Mouse (Mus musculus) brain, embryonic 18.5 days (tissue): Measurements from ENCODE around the gene Sectm1a.
"Not testable (repeated sequence)": the region's sequence is repeated elsewhere in the genome, so short reads cannot be mapped to it uniquely, and the experiment has no call there.

ENCODE experiments used
- DNase-seq: peaks from one replicate; pipeline ENCODE4 v3.0.0-alpha.2; 2012; ENCODE audit warnings: low read depth, low spot score

The Sectm1a gene

DNA sequence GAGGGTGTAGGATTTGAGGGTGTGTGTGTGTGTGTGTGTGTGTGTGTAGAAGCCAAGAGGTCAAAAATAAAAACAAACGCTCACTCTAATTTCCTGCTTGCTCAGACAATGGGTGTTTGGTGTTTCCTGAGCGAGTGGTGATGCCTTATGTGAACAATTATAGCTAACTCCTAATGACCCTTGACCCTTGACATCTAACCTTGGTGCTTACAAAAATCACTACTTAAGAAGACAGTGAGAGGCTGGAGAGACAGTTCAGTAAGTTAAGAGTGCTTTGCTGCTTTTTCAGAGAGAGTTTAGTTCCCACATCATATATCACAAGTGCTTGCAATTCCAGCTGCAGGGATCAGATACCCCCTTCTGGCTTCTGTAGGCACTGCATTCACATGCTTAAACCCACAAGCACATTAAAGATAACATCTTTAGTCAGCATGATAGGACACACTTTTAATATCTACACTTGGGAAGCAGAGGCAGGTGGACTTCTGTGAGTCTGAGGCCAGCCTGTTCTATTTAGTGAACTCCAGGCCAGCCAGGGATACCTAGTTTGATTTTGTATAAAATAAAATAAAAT is 33.1 kb downstream of the Sectm1a start:
- DNase-seq = no peak

DNA sequence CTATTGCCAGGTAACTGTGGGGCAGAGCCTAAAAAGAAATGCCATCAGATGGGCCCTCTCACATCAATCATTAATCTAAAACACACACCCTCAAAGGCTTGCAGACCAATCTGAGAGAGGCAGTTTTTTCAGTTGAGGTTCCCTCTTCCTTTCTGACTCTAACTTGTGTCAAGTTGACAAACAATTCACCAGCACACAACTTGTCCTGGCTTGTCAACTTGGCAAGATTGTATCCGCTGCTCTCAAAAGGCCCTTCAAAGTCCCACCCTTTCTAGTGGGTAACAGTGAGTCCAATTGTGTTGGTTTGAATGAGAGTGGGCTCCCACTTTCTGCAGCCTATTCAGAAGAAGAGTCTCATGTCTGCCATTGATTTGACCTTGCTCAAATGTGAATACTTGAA is 35.7 kb downstream of the Sectm1a start:
- DNase-seq = no peak

DNA sequence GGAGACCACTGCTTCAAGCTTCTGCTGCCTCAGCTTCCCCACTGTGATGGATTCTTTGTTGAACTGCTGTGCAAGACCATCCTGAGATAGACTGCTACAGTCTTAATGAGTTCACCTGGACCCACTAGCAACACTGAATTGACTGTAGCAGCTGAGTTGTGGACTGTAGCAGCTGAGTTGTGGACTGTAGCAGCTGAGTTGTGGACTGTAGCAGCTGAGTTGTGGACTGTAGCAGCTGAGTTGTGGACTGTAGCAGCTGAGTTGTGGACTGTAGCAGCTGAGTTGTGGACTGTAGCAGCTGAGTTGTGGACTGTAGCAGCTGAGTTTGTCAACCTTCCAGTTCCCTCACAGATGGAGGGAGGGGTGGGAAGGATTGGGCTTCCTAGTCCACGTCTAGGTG is 38.0 kb downstream of the Sectm1a start:
- DNase-seq = not testable (repeated sequence)

DNA sequence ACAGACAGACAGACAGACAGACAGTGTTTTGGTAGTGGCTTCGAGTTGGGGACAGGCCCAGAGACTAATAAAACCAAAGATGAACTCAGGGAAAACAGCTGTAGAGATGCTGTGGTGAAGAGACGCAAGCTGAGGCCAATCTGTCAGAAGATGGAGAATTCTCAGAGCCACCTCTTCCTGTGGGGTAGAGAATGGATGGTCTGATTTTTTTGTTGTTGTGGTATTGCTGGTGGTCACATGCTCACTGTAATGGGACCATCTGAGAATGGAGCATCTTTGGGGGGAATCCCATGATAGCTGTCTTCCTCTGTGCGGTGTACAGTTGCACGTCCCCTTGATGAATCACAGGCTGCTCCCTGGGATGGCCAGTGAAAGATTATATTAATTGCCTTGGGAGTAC is 38.5 kb downstream of the Sectm1a start:
- no peak for DNase-seq

DNA sequence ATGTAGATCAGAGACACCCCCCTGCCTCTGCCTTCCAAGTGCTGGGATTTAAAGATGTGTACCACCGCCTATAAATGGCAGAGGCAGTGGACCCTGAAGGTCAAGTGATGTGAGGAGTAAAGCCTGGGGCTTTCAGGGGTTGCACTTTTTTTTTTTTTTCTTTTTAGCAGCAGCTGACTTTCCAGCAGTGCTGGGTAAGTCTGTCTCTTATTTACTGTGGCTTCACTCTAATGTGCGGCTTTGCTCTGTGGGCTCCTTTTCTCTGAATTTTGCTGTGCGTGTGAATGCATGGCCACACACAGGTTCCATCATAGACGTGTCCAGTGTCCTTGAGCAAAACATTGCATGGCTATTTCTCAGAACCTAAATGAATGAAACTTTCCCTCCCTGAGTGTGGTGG is 39.4 kb downstream of the Sectm1a start:
- DNase-seq = no peak

DNA sequence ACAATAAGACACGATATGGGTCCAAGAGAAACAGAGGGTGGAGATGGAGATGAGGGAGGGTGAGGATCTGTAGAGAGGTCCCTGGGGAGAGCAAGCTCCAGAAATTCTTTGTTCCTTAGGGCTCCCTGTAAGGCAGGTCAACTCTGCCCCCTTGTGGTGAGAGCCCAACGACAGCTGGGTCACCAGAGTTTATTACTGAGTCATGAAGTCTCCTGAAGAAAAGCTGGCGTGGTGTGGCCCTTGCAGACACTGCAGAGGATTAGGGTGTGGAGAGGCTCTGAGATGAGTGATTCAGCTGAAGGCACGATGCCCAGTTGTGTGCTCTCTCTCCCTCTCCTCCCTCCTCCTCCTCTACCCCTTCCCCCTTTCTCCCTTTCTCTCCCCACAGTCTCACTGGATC is 39.8 kb downstream of the Sectm1a start:
- DNase-seq = peak; percentile 8

DNA sequence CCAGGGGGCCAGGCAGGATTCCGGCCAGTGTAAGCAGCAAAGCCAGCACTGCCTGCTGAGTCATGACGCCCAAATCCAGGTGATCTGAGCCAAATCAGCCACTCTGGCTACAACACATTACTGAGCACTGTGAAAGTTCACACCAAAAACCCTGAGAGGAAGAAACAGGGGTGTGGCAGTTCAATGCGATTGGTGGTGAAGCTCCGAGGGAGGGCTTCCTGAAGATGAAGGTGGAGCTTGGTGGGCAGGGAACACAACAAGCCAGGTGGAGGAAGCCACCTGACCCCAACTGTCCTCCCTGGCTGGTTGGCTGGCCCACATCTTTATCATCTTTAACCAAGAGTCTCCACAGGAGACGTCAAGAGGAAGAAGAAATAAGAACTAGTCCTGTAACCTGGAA is 41.7 kb downstream of the Sectm1a start, which contains the start of gene Cd7:
TSS of gene Cd7 (minus strand) at position 117 of the 400 bp plus-strand sequence.
- DNase-seq = no peak

DNA sequence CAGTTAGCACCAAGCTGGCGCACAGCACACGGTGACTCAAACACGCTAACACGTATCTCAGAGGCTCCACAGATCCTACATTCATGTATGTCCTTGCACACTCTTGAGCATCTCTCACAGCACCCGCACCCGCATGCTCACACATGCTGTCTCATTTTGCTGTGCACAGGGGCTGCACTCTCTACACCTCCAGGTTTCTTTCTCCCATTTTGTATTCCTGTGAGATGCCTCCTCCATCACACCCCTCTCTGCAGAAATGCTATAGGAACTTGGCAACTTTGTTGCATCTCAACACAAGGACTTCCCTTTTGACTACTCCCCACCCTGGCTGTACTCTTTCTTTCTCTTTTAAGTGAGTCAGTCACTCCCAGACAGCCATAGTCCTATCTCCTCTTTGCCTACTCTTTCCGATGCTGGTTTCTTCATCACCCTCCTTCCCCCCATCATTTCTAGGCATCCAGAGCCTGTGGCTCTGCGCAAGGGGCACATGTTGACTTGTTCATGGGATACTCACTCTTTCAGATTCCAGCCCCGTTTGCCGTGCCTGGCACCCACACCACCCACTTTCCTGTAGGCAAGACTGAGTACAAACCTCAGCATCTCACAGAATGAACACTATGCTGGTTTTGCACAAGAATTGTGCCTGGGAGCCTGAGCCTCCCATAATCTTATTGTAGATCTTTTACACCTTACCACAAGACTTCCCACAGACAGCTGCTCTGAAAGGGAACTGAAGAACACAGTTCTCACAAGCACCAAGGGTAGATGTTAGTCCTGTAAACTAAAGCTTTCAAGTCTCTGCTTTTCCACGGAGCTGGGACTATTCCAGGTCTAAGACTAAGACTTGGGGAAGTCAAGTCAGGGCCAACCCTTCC is 42.4 kb downstream of the Sectm1a start:
- DNase-seq = no peak

DNA sequence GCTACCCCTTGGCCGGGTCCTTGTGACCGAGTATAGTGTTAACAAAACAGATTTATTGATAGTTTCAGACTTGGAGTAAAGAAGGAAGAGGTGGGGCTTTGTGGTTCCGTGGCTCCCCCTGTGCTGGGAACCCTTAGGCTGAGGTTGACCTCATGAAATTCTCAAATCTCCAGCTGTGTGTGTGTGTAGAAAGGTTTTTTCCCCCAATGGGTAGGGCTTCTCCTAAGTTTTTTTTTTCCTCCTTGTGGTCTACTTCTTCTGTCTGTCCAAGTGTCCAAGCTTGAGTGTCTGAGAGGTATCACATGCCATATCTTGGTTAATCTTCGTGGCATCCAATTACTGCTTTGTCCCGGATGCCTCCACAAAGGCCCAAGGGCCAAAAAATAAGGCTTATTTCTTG is 47.9 kb downstream of the Sectm1a start:
- DNase-seq = no peak

DNA sequence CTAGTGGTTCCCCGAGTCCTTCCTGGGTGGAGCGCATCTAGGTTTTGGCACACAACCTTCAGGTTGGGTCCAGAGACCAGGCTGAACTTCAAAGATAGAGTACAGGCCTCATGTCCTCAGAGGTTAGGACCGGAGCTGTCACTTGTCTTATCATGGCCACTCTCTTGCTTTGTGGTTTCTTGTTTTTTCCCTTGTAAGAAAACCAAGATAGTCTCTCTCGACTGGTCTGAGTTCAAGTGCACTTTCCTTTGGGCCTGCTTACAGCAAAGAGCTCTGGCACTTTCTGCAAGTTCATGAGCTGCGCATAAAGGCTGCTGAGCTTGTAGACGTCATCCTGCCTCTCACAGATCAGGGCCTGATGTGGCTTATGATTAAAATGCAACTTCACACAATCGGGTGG is 53.8 kb downstream of the Sectm1a start:
- DNase-seq = no peak

DNA sequence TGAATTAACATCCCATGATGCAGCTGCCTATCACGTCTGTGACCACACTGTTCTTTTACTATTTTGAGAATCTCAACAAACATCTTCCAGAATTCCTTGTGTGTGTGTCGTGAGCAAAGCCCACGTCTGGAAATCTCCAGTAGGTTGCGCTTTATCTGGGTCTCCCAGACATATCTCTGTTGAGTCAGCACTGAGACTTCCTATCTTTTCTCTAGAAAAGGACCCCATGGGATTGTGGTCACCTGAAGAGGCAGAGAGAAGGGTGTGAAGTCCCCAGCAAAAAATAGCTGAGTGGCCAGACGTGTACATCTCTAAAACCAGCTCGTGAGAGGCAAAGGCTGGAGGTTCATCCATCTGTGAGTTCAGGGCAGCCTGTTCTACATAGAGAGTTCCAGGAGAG is 56.9 kb downstream of the Sectm1a start:
- DNase-seq = no peak

DNA sequence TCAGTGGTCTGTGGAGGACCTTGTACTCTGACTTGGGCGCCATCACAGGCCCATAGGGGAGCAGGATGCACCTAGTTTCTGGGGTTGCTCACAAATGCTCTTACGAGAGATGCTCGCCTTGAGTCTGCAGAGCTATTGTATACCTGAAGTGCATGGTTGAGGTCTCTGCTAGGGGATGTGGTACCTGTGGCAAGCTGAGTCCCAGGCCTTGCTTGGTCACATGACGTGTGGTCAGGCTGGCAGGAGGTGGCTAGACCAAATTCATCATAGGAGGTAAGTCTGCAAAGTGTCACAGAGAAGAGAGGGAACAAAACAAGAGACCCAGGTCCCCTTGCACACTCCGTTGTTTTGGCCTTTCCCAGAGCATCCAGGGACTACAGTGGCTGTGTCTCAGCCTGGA is 61.5 kb downstream of the Sectm1a start:
- no peak for DNase-seq

DNA sequence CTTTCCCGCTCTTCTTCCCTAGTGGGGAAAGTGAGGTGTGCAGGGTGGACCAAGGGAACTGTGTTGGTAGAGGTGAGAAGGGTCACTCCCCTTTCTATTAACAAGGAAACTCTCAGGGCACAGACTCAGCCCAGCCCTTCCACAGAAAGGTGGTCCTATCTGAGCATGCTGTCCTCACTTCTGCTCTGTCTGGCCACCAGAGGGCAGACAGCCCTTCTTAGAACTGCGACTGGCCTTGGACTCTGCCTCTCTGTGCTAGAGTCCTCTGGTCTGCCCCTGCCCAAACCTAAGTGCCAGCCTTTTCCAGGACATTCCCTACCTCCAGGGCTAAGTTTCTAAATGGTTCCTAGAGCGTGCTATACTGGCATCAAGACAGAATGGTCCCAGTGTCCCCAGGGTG is 63.3 kb downstream of the Sectm1a start:
- DNase-seq = no peak
